Mouse (Mus musculus) small intestine, adult 2 months (tissue): ENCODE measurements around the gene Wwox. TPM values are rescaled to one million over a fixed set of nuclear protein-coding genes. Genes with fewer than 3 reads are reported as not detected.
A peak's percentile ranks its signal among the peaks of the same experiment; 100 is the strongest.

Experiments used
- H3K27ac ChIP-seq: fragments of 200-500 bp; 2 replicates; pipeline ENCODE4 v1.5.1; 2012; ENCODE audit warnings: low read depth, low read length, control low read depth, inconsistent platforms; ENCODE audit not compliant: insufficient read depth
- H3K27me3 ChIP-seq: fragments of 200-500 bp; 2 replicates; pipeline ENCODE4 v1.6.1; 2012; ENCODE audit warnings: mild to moderate bottlenecking, moderate library complexity, low read length, inconsistent platforms; ENCODE audit not compliant: control insufficient read depth, insufficient read depth
- H3K36me3 ChIP-seq: fragments of 200-500 bp; 2 replicates; pipeline ENCODE4 v1.6.1; 2012; ENCODE audit warnings: mild to moderate bottlenecking, low read length, control low read depth, inconsistent platforms; ENCODE audit not compliant: control insufficient read depth, insufficient read depth
- H3K4me1 ChIP-seq: fragments of 200-500 bp; 2 replicates; pipeline ENCODE4 v1.6.1; 2012; ENCODE audit warnings: low read length, inconsistent platforms, mixed read lengths; ENCODE audit not compliant: control insufficient read depth, insufficient read depth, insufficient read length
- H3K4me3 ChIP-seq: fragments of 200-500 bp; 2 replicates; pipeline ENCODE4 v1.5.1; 2012; ENCODE audit warnings: low read depth, mild to moderate bottlenecking, control low read depth, inconsistent platforms, low read length, moderate library complexity
- CTCF ChIP-seq: fragments of 200-500 bp; IDR thresholded peaks from 2 replicates; pipeline ENCODE4 v1.5.1; 2012; ENCODE audit warnings: low read depth, mild to moderate bottlenecking, control low read depth, inconsistent platforms, low read length, moderate library complexity, mixed read lengths; ENCODE audit not compliant: insufficient replicate concordance, insufficient read length; ENCODE audit errors: extremely low read depth
- POLR2A ChIP-seq: fragments of 200-500 bp; IDR thresholded peaks from 2 replicates; pipeline ENCODE4 v1.6.1; 2012; ENCODE audit warnings: low read depth, mild to moderate bottlenecking, control low read depth, inconsistent platforms, low read length, moderate library complexity
- WGBS: fragments of 180-500 bp; shearing (Covaris S2); methylation state at CpG from one replicate; pipeline ENCODE4 v1.1.7; 2018; 5-methylcytosine and 5-hydroxymethylcytosine counted together
- polyA plus RNA-seq: library from polyadenylated mRNA; depleted of rRNA; stranded (reverse); fragments of >200 nt; gene quantifications from 2 replicates; pipeline ENCODE4 v1.2.3, GENCODE M21; 2012; rRNA removed

Gene Wwox
- polyA plus RNA-seq, result 2.4 and 6.0 TPM in 2 replicates

DNA sequence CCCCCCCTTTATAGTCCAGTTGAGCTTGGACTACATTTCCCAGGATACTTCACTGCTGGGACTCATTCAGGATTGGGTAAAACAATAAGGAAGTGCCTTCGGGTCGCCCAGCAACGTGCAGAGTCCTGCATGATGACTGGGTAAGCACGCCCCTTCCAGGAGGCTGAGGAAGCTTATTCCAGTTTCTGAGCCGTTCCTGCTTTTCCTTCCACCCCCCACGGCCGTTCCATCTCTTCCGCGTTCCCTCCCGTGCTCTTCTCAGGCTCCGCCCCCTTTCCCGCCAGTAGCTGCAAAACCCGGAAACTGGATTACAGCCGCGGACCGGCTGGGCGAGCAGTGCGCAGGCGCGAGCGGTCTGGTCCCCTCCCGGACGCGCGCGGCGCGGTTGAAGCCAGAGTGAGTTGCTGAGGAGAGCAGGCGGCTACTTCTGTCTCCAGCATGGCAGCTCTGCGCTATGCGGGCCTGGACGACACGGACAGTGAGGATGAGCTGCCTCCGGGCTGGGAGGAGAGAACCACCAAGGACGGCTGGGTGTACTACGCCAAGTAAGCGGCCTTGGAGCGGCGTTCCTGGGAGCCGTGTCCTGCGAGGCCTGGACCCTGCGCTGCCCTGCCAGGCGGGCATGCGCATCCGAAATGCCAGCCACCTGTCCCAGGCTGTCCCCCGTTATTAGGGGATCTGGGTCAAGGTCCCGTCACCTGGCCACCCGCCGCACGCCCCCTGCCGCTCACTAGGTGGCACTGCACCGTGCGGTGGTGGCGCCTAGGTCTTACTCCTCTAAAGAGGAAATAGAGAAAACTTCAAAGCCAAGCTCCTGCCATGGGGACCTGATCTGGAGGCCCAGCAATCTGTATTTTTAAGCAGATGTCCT is at the start of gene Wwox:
Gene Wwox (plus strand): TSS at position 322 of the 871 bp plus-strand sequence.
- TF ChIP-seq CTCF, result peak; percentile 86
- peak; percentile 45; the same call in 1 of the 2 replicates for TF ChIP-seq POLR2A
- Histone ChIP-seq H3K36me3 (no peaks in the 10 kb centered on the region), H3K27ac (peak within 1 kb of the TSS; percentile 36; the same call in 1 of the 2 replicates), H3K27me3 (no peaks in the 10 kb centered on the region), H3K4me3 (peak within 1 kb of the TSS; percentile 71), H3K4me1 (peaks cover 2% of the 10 kb centered on the region; the same call in 1 of the 2 replicates)
- WGBS, result 1% methylated on average over 54 of the region's 54 CpGs

DNA sequence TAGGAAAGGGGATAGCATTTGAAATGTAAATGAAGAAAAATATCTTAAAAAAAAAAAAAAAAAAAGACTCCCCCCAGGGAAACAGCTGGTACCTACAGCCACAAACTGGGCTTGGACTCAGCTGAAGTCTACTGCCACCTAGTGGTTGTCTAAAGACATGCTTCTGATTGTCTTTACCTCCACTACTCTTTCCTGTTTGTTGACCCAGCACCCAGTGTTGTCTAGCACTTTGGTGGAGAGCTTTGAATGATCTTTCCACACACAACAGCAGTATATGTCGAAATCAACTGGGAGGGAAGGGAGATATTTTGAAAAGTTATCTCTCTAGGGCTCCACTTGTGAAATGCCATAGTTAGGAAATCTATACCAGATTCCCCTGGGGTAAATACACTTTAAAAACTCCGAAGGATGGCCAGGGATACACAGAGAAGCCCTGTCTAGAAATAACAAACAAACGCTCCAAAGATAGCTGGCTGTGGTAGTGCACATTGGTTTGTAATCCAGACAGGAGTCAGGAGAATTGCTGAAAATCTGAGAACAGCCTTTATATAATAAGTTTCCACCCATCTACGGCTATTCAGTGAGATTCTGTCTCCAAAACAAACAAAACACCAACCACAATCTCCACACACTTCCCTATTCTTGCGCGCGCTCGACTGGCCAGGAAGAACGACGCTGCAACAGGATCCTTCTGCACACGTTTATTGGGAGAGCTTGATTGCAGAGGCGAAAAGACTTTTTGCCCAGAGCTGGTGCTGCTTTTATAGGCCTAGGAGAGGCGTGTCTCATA is 48.8 kb upstream of the Wwox start:
- no peak for TF ChIP-seq POLR2A
- peak; percentile 14; the same call in 1 of the 2 replicates for TF ChIP-seq CTCF
- WGBS, result 84% methylated on average over 12 of the region's 13 CpGs
- Histone ChIP-seq H3K4me1 (no peaks in the 10 kb centered on the region), H3K4me3 (no peak overlapping the region), H3K36me3 (no peaks in the 10 kb centered on the region), H3K27me3 (no peaks in the 10 kb centered on the region), H3K27ac (no peak overlapping the region)

DNA sequence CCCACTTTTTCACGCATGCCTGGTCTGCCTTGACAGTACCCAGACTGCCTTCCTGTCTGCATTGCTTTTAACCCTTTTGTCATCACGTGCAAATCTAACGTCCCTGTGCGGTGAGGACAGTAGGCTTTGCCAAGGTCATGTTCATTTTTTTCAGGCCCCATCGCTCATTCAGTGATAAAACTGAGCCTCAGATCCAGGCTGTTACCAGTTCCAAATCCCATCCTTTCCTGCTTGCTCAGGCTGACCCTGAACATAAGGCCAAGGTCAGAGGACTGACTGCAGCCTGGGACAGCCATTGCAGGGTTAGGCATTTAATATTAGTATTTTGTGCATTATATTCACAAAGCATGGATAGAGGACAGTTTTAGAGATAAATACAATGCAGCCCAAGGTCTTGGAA is 41.1 kb upstream of the Wwox start:
- H3K4me3 ChIP-seq, result no peak overlapping the region
- no peaks in the 10 kb centered on the region for H3K4me1 ChIP-seq
- H3K27me3 ChIP-seq, result no peaks in the 10 kb centered on the region
- WGBS, result 88% methylated on average over 5 of the region's 5 CpGs
- TF ChIP-seq POLR2A, result no peak
- no peak for TF ChIP-seq CTCF
- H3K27ac ChIP-seq, result no peak overlapping the region
- no peaks in the 10 kb centered on the region for H3K36me3 ChIP-seq

DNA sequence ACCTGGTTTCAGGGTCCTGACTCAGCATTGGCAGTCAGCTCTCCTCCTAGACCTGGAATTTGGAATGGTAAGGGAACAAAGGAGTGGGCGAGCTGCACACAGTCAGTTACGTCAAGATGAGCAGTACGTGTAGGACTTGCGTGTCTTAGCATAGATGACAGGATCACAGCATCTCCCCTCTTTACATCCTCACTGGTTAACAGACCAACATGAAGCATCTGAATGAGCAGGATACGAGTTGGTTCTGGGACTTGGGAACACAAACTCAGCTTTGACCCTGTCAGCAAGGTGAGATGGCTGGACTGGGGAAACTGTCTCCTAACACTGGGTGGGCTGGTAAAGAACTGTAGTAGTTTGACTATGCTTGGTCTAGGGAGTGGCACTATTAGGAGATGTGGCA is 40.2 kb upstream of the Wwox start:
- no peak overlapping the region for H3K27ac ChIP-seq
- H3K4me1 ChIP-seq, result no peaks in the 10 kb centered on the region
- no peak for TF ChIP-seq CTCF
- TF ChIP-seq POLR2A, result no peak
- no peaks in the 10 kb centered on the region for H3K36me3 ChIP-seq
- WGBS, result 92% methylated on average over 5 of the region's 5 CpGs
- H3K27me3 ChIP-seq, result no peaks in the 10 kb centered on the region
- H3K4me3 ChIP-seq, result no peak overlapping the region

DNA sequence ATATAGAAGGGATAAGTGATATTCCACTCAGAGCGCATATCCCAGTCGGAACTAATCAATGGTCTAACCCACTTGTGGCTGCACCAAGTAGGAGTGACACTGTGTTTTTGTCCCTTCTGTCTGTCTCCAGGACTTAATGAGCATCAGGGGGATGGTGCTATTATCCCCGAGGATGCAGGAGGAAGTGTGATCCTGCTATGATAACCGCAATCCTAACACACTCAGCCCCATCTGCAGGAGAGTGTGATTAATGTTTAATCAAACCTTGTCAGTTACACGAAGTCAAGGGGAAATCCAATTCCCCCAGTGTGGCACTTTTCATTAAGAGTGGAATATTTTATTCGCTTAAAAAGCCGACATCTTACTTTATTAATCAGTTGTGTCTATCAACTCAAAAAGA is 37.8 kb upstream of the Wwox start:
- no peak overlapping the region for H3K4me3 ChIP-seq
- H3K27me3 ChIP-seq, result no peaks in the 10 kb centered on the region
- TF ChIP-seq POLR2A, result no peak
- no peak for TF ChIP-seq CTCF
- WGBS, result 51% methylated on average over 7 of the region's 7 CpGs
- H3K27ac ChIP-seq, result no peak overlapping the region
- no peaks in the 10 kb centered on the region for H3K4me1 ChIP-seq
- H3K36me3 ChIP-seq, result no peaks in the 10 kb centered on the region

DNA sequence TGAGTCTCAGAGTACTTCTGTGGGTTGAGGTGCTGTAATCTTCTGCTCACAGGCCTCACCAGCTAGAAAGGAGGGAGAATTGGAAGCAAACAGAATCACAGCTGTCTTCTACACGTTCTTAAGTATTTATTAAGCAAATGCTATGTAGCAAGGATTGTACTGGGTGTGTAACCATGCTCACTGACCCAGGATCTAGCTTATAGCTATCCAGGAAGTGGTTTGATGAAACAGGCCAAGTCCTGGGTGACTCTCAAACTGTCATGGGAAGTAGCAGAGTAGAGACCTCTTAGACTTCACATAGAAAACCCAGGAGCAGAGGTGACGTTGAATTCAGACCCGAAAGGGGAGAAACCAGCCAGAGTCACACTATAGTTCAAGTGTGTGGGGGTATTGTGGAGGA is 28.0 kb upstream of the Wwox start:
- TF ChIP-seq POLR2A (no peak), CTCF (no peak)
- H3K4me3 ChIP-seq, result no peak overlapping the region
- no peaks in the 10 kb centered on the region for H3K27me3 ChIP-seq
- no peaks in the 10 kb centered on the region for H3K36me3 ChIP-seq
- H3K4me1 ChIP-seq, result no peaks in the 10 kb centered on the region
- H3K27ac ChIP-seq, result no peak overlapping the region
- WGBS, result 66% methylated on average over 3 of the region's 3 CpGs

DNA sequence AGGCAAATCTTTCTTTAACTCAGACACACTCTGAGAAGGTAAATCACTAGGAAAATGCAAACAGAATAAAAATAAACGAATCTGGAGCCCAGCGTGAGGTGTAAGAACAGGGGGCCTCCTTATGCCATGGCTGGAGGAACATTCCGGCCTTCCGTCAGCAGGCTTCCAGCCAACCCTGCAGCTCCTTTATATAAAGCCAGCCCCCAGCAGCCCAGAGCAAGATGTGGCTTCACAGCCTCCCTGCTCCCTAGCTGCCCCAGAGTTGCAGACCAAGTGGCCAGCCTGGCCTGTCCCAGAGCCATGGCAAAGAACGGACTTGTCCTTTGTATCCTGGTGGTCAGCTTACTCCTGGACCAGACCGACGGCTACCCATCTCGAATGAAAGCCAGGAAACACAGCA is 21.7 kb upstream of the Wwox start, which contains the start of gene Clec3a:
Gene Clec3a (plus strand): TSS at position 301 of the 400 bp plus-strand sequence.
- Histone ChIP-seq H3K36me3 (no peaks in the 10 kb centered on the region), H3K27me3 (no peaks in the 10 kb centered on the region), H3K4me1 (no peaks in the 10 kb centered on the region), H3K27ac (no peak within 1 kb of the TSS), H3K4me3 (no peak within 1 kb of the TSS)
- no peak for TF ChIP-seq CTCF
- no peak for TF ChIP-seq POLR2A
- 66% methylated on average over 8 of the region's 8 CpGs for WGBS
